Mouse (Mus musculus) telencephalon, adult 2 months (tissue): ENCODE results near the gene Gpr26.

ENCODE experiments used
- DNase-seq: peaks from one replicate; pipeline ENCODE4 v3.0.0-alpha.2; 2011; ENCODE audit warnings: low read depth, low spot score

Gpr26 gene

DNA sequence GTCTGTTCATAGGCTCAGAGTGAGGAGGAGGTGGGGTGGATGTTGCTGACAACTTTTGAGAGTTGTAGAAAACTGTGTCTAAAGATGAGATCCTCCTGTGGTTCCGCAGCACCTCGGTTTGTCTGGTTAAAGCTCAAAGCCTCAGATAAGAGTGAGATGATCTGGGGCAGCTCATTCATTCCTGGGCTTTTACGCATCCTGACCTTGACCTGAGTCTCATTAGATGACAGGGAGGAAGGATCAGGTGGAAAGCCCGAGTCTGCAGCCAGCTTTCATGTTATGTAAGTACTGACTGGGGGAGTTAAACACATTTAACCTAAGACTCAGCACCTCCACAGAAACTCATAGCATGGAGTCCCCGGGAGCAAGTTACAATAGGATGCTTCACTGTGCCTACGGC is 60.4 kb downstream of the Gpr26 start:
- DNase-seq = no peak

- DNase-seq = peak; percentile 62
These were observed 65.8 kb downstream of the Gpr26 start for GRCm38 (mm10) chr7:132031940-132032531.
